Mouse (Mus musculus): ENCODE data around the gene Msi2.

Gene Msi2

DNA sequence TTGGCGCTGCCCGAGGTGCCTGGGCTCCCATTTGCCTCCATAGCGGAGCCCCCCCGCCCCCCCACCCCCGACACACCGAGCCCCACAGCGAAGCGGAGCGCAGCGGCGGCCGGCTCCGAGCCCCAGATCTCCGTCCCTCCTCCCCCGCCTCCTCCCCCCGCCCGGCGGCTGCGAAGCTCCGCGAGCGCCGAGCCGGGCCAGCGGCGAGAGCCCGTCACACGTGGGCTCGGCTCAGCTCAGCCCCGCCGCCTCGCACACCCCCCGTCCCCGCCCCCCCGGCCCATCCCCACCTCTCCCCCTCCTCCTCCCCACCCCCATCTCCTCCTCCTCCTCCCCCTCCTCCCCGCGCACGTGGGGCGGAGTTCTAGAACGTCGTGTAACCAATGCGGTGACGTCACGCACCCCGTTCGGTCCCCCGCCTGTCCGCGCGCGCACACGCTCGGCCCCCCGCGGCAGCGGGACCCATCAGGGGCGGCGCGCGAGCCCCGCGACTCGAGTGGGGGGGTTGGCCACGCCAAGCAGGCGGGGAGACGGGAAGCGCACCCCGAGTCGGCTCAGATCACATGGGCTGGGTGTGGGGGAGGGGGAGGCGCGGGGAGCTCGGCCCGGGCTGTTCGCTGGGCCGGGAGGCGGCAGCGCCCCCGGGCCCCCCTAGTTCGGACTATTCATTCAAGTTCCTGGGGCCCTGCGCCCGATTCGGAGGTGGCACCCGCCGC, at the start of gene Msi2:
TSS of gene Msi2 (minus strand) at position 464 of the 716 bp plus-strand sequence.
- peak; percentile 95 to 96 for DNase-seq

DNA sequence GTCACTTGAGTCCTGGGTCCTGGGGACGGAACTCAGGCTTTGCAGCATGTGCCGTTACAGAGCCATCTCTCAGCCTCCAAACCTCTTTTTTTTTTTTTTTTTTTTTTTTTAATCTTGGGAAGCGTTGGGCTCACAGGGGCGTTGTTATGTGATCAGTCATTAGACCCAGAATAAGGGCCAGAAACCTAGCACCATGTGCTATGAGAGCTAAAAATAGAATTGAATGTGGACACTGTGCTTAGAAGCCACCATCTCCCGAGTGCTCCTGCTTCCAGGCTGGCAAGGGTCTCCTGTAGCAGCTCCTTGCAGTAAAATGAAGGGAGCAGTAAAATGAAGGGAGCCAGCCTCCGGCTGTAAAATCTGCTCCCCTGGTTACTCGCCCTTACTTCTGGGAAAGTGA, 47.3 kb upstream of the Msi2 start:
- peak; percentile 16 to 30 for DNase-seq

DNA sequence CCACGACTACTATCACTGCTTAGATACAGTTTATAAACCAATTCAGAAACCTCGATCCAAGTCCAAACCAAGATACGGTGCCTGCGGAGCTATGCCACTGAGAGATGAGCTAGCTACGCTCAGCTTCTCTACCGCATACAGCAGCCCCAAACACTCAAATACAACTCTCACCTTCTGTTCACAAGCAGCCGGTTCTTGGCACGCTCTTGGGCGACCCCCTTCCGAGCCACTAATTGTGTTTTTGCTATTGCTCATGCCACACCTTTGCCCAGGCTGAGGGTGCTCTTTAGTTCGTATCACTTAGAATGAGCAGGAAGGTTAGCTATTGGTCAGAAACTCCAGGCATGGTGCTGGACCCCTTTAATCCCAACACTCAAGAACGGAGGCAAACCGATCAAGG, 45.1 kb upstream of the Msi2 start:
- DNase-seq, result peak; percentile 53 to 62

DNA sequence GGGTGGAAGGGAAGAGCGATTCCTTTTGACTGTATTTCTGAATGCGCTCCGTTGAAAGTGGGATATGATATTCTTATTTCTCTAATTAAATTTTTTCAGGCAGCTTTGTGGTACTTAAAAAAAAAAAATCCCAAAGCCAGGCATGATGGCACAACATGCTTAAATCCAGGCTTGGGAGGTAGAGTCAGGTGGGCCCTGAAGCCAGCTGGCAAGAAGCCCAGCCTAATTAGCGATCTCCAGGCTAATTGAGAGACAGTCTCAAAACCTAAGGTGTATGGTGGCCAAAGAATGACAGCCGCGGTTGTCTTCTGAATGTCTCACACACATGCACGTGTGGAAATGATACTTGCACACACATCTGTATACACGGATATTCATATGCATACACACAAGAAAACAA, 41.2 kb upstream of the Msi2 start:
- peak; percentile 26 to 52 for DNase-seq

DNA sequence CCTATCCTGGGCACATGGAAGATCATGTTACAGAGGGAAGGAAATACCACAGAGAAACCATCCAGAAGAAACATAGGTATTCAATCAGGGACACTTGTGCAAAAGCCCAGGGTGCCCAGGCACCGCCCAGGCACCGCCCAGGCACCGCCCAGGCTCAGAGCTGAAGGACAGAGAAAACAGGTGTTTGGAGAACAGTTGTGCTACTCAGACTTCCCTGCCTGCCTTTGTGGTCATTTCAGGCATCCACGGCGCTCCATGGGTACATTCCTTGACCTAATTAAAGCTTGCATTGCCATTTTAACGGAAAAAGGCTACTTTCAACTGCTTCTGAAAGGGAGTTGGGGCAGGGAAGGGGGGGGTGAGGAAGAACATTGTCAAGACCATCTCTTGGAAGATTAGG, 40.1 kb upstream of the Msi2 start:
- DNase-seq, result no peak

DNA sequence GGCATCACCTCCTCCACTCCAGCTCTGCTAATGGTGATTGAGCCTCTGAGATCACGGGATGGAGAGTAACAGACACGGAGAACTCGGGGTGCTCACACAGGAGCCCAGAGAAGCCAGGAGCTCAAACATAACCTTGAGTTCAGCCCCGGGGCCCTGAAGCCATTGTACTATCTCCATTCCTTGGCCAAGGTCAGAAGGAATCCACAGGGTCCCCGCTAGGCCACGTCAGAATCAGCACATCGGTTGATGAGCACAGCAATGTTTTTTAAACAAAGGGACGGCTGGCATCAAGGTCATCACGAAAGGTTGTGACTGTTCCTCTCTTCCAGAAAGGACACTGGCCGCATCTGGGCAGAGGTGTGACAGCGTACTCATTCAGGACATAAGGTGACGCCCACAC, 27.0 kb upstream of the Msi2 start:
- no peak for DNase-seq

DNA sequence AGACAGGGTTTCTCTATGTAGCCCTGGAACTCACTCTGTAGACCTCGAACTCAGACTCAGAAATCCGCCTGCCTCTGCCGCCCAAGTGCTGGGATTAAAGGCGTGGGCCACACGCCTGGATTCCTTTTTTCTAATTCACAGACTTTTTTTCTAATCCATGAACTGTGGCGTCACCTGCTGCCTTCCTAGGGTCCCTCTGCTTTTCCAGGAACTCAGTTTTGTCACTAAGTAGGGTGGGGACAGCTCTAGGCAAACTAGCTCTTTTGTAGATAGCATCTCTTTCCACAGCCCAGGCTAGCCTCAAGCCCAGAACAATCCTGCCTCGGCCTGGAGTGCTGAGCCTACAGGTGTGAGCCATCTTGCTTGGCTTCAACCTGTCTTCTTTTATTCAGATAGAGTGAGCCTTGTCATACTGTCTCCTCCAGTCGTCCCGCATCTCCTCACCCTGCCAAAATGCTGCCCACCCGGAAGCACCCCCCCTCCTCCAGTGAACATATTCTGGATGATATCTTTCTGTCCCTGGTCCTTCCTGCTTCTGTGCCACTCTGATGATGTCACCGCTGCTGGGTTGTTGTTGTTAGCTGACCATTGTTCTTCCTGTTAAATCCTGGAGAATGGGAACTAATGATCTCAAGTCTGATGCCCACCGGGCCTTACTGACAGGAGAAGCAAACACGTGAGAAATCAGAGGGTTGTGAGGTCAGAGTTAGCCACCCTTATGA, 21.4 kb upstream of the Msi2 start:
- DNase-seq, result no peak

DNA sequence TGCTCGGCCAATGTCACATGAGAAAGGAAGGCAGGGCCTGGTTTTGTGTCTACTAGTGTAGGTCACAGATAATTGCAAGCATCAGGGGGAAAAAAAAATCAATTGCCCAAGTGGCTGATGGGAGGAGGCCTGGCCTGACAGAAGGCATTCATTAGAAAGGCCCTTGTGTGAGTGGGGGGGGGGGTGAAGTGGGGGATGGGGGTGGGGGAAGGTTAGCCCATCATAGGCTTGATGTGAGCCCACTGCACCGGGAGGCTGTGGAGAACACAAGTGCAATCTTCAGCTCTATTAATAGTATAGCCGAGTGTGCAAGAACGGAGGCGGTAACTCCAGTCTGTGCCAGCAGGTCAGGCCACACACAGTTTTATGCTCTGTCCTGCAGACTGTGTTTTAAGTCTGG, 11.1 kb upstream of the Msi2 start:
- DNase-seq, result no peak

DNA sequence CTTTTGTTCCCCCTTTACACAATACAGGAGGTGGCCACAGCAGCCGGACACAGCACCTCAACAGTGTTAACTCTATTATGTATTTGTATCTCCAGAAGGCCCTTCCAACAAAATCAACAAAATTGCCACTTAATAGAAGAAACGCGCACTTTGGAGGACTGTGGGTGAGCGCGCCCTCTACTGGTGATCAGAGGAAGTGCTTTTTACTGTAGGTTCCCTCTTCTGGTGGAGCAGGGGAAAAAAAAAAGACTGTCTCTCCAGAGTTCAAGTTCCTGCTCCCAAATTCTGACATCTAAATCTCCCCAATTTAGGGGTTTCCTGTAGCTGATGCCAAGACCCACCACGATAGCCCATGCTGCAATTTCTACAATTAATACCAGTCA, 10.2 kb upstream of the Msi2 start:
- DNase-seq, result peak; percentile 88 to 90

DNA sequence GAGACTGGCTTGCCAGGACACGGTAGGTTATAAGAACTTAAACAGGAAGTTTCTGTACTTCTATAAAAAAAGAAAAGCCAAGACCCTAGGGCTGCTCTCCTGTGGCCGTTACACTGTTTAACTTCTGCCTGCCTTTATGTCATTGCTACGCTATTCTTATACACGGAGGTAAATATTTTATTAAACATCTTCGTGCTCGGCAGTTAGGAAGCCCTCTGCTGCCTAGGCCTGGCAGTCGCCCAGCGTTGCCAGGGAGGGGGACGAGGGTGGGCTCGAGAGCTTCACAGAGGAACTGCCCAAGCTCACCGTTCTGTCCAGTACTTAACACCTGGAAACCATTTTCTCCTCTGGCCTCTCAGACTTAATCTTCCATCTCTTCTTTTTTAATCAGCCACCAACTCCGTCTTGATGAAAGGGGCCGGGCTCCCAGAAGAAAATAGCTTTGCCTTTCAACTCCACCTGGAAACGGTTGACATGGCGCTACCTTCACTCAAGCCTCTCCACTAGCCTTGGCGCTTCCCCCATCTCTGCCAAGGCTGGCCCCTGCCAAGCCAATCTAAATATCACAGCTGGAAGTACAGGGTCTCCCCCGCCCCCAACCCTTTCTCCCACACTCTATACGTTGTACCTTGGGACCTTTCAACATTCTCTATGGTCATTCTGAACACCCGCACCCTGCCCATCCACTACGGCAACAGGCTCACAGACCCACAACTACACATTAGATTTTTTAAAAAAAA, 9.6 kb upstream of the Msi2 start:
- peak in 1 of 2 experiments; percentile 25 for DNase-seq

DNA sequence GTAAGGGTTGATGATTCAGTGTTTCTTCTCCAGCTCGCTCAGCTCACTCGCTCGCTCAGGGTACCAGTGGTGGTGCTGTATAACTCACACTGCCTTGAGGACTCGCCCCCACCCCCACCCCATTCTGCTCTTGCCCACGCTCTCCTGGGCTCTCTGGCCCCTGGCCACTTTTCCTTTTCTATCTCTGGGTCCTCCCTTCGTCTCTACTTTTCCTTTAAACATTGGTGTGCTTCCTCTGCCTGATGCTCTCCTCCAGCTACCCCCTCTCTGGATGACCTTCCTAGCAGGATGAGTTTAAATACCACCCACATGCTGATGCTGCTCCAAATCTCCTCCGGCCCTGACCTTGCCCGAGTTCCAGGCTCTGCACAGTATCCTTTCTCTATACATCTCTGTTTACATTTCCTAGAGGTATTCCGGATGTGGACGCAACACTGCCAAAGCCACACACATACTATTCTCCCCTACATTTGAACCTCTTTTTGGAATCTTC, 2.9 kb upstream of the Msi2 start:
- DNase-seq, result no peak

DNA sequence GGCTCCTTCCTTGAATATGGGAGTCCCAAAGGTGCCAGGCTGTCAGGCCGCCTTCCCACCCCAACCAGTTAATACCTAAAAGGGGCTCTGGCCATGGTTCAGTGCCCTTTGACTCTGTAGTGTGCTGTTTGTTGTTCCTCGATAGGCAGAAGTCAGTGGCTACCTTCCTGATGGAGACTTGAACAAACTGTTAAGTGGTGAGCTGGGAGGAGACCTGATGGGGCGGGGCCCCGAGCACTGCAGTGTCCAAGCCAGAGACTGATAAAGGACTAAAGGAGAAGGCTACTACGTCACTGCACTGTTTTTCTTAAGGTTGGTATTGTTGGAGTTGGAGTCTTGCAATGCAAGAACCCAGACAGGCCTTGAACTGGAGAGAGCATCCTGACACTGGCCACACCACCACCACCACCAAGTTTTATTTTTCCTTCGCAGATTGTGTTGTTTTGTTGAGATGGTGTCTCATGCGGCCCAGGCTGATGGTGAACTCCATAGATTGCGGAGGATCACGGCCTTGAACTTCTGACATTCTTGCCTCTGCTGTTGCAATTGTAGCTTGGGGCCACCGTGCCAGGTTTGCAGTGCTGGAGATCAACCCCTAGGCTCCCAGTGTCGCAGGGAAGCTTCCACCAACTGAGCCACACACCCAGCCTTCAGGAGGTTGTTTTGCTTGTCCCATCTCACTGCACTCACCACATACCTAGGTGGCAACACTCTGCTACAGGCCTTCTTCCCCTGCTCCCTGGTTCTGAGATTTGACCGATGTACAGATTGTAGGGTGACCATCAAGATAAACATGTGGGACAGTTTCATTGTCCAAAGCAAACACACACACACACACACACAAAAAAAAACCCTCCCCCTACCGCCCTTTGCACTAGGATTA, 2.2 kb upstream of the Msi2 start:
- no peak for DNase-seq

DNA sequence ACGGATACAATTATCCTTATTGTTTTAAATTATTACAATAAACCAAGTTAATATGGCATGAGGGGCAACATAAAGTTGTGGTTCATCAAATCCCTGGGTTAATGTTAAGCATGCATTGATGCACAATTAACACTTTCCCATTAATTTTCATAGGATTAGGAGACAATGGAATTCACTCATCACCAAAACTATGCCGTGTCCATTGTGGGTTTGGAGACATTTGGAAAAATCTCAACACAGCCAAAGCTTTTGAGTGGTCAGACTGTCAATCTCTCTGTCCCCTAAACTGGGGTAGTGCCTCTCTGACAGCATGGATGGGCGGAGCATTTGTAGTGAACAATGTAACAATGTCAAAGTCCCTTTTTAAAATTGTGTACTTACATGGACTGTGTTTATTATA, 1.3 kb upstream of the Msi2 start:
- DNase-seq, result no peak

DNA sequence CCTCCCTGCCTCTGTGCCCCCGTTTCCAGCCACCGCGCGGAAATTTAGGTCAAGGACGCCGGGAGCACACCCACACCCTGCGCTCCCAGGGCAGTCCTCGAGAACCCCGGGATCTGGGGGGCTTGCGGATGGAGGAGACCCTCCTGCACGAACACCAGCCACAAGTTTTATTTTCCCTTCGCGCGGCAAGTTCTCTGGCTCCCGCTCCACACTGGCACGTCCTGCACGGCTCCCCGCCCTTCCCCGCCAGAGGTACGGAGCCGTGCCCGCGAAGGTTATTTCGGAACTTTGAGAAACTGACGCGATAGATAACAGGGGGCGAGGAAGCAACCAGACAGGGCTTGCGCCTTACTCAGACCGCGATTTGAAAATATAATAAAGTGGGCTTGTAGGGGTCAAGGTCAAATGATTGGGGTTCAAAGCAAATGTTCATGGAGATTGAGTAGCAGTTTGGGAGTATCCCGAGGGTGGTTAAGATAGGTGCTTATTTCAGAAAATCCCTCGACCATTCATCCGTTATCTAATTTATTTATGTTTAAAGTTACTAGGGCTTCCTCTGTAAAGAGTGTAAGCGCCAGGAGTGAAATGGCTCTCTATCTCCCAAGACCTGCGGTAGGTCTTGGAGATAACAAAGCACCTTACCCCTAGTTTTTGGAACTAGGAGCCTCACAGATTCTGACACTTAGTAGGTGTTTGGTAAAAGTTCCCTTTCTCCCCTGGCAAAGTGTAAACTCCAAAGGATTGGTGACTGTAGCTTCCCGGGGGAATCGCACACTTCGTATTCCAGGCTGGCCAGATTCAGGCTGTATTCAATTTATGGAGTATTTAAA, 668 bp upstream of the Msi2 start:
- no peak for DNase-seq

DNA sequence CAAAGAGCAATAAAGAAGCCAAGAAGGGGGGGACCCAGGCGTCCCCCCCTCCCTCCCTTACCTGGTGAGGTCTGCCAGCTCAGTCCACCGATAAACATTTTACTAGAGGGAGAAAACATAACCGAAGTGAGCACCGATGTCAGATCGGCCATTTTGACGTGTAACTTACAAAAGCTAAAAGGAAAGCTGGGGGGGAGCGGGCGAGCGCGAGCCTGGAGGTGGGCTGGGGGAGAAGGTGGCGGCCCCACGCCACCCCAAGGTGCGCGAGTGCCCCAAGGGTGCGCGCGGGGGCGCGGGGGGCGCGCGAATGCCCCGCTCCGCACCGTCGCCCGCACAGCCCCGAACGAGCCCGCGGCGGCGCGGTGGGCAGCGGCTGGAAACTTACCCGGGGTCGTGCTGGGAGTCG, 666 bp downstream of the Msi2 start:
- no peak for DNase-seq

DNA sequence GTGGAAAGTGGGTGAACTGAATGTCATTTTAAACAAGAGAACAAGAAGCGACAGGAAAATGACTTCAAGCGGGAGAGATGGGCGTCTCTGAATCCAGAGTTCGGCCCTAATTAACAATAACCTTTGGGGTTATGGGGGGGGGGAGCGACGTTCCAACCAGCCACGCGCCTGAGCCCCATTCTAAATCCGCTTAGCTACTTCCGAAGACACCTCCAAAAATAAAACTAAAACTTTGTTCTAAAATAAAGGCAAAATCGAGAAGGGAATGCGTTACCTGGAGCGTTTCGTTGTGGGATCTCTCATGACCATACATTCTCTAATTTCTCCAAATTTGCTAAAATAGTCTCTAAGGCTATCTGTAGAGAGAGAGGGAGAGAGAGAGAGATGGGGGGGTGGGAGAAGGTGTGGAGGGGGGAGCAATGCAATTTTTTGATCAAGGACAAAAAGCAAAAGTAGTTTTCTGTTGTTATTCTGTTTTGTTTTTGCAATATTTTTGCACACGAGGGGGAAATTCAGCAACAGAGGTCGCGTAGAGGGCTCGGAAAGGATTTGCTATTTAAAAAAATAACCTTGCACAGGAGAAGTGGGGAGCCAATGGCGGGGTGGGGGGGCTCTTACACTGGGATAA, 1.2 kb downstream of the Msi2 start:
- no peak for DNase-seq

DNA sequence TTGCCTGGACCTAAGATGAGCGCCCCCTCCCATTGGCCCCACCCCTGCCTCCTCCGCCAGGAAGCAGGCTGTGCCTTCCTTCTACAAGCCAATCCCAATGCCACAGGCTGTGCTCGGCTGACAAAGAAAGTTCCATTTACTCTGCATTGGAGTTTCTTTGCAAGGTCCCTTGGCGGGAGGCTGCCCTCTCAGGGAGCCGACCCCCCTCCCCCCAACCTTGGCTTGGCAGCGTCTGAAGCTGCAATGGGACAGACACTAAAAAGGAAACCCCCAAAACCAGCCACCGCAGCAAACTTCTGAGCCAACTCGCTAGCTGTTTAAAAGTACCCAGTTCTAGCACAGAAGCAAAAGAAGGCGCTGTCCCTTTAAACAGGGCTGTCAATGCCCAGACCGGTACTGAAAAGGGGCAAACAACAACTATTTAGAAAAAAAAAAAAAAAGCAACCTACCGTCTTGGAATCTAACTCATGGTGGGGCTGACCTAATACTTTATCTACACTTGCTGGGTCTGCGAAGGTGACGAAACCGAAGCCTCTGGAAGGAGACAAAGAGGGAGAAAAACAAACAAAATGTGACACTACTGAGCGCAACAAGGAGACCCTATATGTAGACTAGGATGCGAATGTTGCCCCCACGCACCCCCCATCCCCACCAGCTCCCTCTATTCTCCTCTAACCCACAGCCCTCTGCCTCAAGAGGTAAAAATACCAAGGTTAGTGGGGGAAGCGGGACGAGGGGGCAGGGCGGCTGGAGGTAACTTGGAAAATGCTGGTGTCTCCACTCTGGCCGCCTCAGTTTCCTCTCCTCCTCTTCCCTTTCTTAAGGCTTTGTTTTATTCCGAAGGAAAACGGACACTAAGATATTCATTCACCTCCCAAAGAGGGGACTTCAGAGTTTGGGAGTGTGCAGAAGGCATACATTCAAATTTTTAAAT, 2.0 kb downstream of the Msi2 start:
- peak in 1 of 2 experiments; percentile 46 for DNase-seq

DNA sequence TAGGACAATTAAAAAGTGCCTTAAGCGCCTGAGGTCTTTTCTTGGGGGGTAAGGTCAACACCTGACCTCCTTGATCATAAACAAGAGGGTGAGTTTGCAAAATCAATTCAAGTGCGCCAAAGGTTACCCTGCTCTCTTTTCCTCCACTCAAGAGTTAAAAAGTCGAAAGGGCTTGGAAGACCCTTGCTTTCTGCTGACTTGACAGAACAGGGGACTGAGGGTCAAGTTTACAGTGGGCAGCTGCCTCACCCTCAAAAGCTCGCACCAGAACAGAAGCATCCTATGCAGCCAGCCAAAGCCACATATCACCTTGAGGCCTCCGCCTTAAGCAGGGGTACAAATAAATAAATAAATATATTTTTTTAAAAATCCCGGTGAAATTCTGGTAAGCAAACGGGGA, 3.0 kb downstream of the Msi2 start:
- DNase-seq, result no peak

DNA sequence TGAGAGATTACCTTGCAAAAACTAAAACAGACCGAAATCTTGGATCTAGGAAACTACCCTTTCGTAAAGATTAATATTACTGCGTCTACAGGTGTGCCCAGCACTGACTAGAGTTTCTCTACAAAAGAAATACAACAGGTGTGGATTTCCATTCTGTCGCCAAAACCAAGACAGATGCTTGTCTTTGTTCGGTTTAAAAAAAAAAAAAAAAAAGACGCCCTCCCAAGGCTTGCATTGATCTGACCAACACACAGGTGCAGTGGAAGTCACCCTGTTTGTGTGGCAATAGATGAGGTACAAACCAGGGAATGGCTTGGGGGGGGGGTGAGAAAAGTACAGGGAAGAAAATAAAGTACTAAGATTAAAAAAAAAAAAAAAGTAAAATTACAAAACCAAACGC, 4.2 kb downstream of the Msi2 start:
- DNase-seq, result no peak

DNA sequence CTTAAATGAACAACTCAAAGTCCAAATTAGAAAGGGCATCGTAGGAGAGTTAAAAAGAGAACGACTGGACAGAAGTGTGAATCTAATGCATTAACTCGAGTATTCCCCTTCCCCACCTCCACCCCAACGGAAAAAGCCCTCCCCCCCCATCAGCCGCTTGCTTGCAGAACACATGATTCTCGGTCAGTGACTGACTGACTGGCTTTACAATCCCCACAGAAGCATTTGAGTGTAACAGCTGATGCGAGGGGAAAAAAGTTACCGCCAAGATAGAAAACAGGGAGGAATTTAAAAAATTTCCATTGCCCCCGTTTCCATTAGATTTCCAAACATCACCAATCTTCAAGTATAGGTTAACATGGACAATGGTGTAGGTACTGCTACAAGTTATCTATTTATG, 4.8 kb downstream of the Msi2 start:
- DNase-seq, result no peak

Measured in cerebellum, postnatal 14 days (tissue).